8 mouse cellular contexts compared by ENCODE assay signal in genomic region chr8:87468958-87469815, GRCm38 (mm10). TPM values are rescaled to one million over a fixed set of nuclear protein-coding genes. Genes with fewer than 3 reads are reported as not detected.
DNase-seq lines count a peak whose midpoint lies in the region; ATAC-seq and TF ChIP-seq lines count a peak whose summit lies in the region.

No protein-coding gene starts in this region.

- peak; percentile 87 for DNase-seq in heart, adult 11 months
- DNase-seq in heart, postnatal 25 days (ENCODE audit: low spot score), result no peak
- peak; percentile 71 to 72 for DNase-seq in cerebellum, postnatal 14 days
- DNase-seq in heart, postnatal 0 days (ENCODE audit: low spot score), result no peak
- peak; percentile 96 for DNase-seq in midbrain, embryonic 11.5 days (ENCODE audit: low spot score, missing footprints)
- DNase-seq in layer of hippocampus, adult 9-10 months (ENCODE audit: low spot score), result no peak
- no peak for DNase-seq in spleen, postnatal 36 days (ENCODE audit: low spot score in 2 of 2)
- no peak for DNase-seq in T-cell, adult 2 months (ENCODE audit: low spot score)

- H3K27ac ChIP-seq in heart, postnatal 0 days (ENCODE audit: low read depth), result no peak overlapping the region
- no peak overlapping the region for H3K27ac ChIP-seq in midbrain, embryonic 11.5 days (ENCODE audit: low read depth, low read length)

- intact Hi-C loops in heart, postnatal 25 days (cut with DNase I), result no loop called here

- WGBS in heart, postnatal 0 days, result 3% methylated on average over 45 of the region's 45 CpGs
- whole genome bisulfite sequencing in midbrain, embryonic 11.5 days, result 2% methylated on average over 45 of the region's 45 CpGs

- 0 out of 2 replicates have a peak overlapping the region, but pooled peaks have one; percentile 40 for H3K4me3 ChIP-seq in heart, postnatal 0 days (ENCODE audit: low read depth, low read length)
- peak overlapping the region; percentile 27 for H3K4me3 ChIP-seq in midbrain, embryonic 11.5 days (ENCODE audit: low read depth, low read length)

- H3K9me3 ChIP-seq in heart, postnatal 0 days (replicated peaks; ENCODE audit: control insufficient read depth, low read length), result no peaks in the 10 kb centered on the region
- H3K9me3 ChIP-seq in midbrain, embryonic 11.5 days (ENCODE audit: control insufficient read depth, low read length), result no peaks in the 10 kb centered on the region

- no peak for ATAC-seq in heart, postnatal 0 days (ENCODE audit: insufficient read depth, low read depth)
- ATAC-seq in midbrain, embryonic 11.5 days (ENCODE audit: low FRiP score), result no peak

- no peak for TF ChIP-seq EP300 in heart, postnatal 0 days (IDR thresholded peaks at IDR 0.05; ENCODE audit: low read depth)

- peaks cover 20% of the 10 kb centered on the region for H3K4me1 ChIP-seq in heart, postnatal 0 days (ENCODE audit: control insufficient read depth, insufficient read depth)
- H3K4me1 ChIP-seq in midbrain, embryonic 11.5 days (ENCODE audit: control insufficient read depth, insufficient read depth, low read length), result peaks cover 37% of the 10 kb centered on the region

- H3K9ac ChIP-seq in heart, postnatal 0 days (replicated peaks; ENCODE audit: low read depth, low read length), result no peak overlapping the region
- peak overlapping the region; percentile 30 for H3K9ac ChIP-seq in midbrain, embryonic 11.5 days (ENCODE audit: low read length)

- 0 out of 2 replicates have a peak overlapping the region, but pooled peaks have one; percentile 54 for H3K4me2 ChIP-seq in heart, postnatal 0 days (ENCODE audit: low read depth, low read length)
- H3K4me2 ChIP-seq in midbrain, embryonic 11.5 days, result peak overlapping the region; percentile 95

- TF ChIP-seq CTCF in heart, postnatal 0 days (IDR thresholded peaks at IDR 0.05; ENCODE audit: low read depth), result no peak

- peaks cover 94% of the 10 kb centered on the region for H3K27me3 ChIP-seq in heart, postnatal 0 days (ENCODE audit: control insufficient read depth, insufficient read depth, low read length)
- H3K27me3 ChIP-seq in midbrain, embryonic 11.5 days (ENCODE audit: control insufficient read depth, insufficient read depth, low read length), result peaks cover 67% of the 10 kb centered on the region

- no peaks in the 10 kb centered on the region for H3K36me3 ChIP-seq in heart, postnatal 0 days (replicated peaks; ENCODE audit: control insufficient read depth, insufficient read depth, low read length)
- H3K36me3 ChIP-seq in midbrain, embryonic 11.5 days (ENCODE audit: control insufficient read depth, insufficient read depth, low read length), result no peaks in the 10 kb centered on the region

RNA-seq across cellular contexts. Expression of gene Cbln1, which starts 3.2 kb away (rescaled TPM):
- under 1 TPM; 0.52 to 0.87 TPM for total RNA-seq in heart, postnatal 25 days (2021)
- not detected in 2 replicates for total RNA-seq in heart, postnatal 0 days (2014; rRNA removed; ENCODE audit: low replicate concordance)
- polyA plus RNA-seq in heart, postnatal 0 days (2015; fragmentation: Nextera tagmentation; extraction: Ambion mirVana), result 0.08 TPM in 1 of 2 replicates, not detected in the other
- polyA plus RNA-seq in midbrain, embryonic 11.5 days (2014; fragmentation: Nextera tagmentation; extraction: Ambion mirVana), result 8.4 and 10.8 TPM in 2 replicates

Comparison
In these comparisons a context has a peak if more than half of its experiments do, and no peak if none do; other contexts are left out.
1. DNase-seq: peak in heart, adult 11 months (single experiment), cerebellum, postnatal 14 days (2 of 2) and midbrain, embryonic 11.5 days (single experiment); none in heart, postnatal 25 days (single experiment), heart, postnatal 0 days (single experiment), layer of hippocampus, adult 9-10 months (single experiment), spleen, postnatal 36 days (0 of 2) and T-cell, adult 2 months (single experiment).